Mouse (Mus musculus) Patski (cell line): ENCODE measurements around the gene Tnk2. TPM values are rescaled to one million over a fixed set of nuclear protein-coding genes. Genes with fewer than 3 reads are reported as not detected.

ENCODE experiments used
- ATAC-seq: fragments of 100-300 bp; one replicate; pipeline ENCODE4 v1.8.0; 2021
- CTCF ChIA-PET: fragments of 350-600 bp; sonication (Branson Sonifier 250); formaldehyde crosslinking; loops from one replicate; lab custom pipeline; 2022; ENCODE audit warnings: inconsistent platforms; lab: Charles Lee
- POLR2A ChIA-PET: fragments of 350-600 bp; sonication (Branson Sonifier 250); formaldehyde crosslinking; loops from one replicate; lab custom pipeline; 2022; ENCODE audit warnings: antibody characterized with exemption, inconsistent platforms; lab: Charles Lee
- DNase-seq: peaks from one replicate; pipeline ENCODE4 v3.0.0-alpha.2; 2011; ENCODE audit warnings: low read depth, low spot score
- H3K27me3 ChIP-seq: fragments of 371-371 bp; one replicate; pipeline ENCODE4 v1.5.1; 2021
- CTCF ChIP-seq: fragments of 100-300 bp; IDR thresholded peaks from one replicate; pipeline ENCODE4 v1.5.1; 2021
- in situ Hi-C: fragments of 300-500 bp; cut with MboI; formaldehyde crosslinking; loops from 3 replicates; pipeline ENCODE4 v1.11.1; 2018; ENCODE audit warnings: low pct_unique_long_range_greater_than_20kb, mixed read lengths
- polyA plus RNA-seq: library from polyadenylated mRNA; unstranded; gene quantifications from one replicate; pipeline ENCODE4 v1.2.3, GENCODE M21; 2021

Tnk2 gene
- polyA plus RNA-seq, 1 experiment from 2014 or later, result 72.0 TPM

GRCm38 (mm10) chr16:32705606-32706005 lies 61.9 kb downstream of the Tnk2 start:
- TF ChIP-seq CTCF, result no peak
- no peak for DNase-seq
- in situ Hi-C loops, result no loop called here
- ChIA-PET POLR2A (no interaction called here), CTCF (no interaction called here)
- no peaks in the 10 kb centered on the region for H3K27me3 ChIP-seq
- ATAC-seq, result no peak

- in situ Hi-C loops, result no loop called here
- no peak for ATAC-seq
- ChIA-PET CTCF (no interaction called here), POLR2A (no interaction called here)
- no peak for DNase-seq
- no peaks in the 10 kb centered on the region for H3K27me3 ChIP-seq
- TF ChIP-seq CTCF, result no peak
Observed at GRCm38 (mm10) chr16:32707111-32707823, 63.6 kb downstream of the Tnk2 start.

GRCm38 (mm10) chr16:32707824-32708456 lies 64.3 kb downstream of the Tnk2 start:
- no peak for ATAC-seq
- POLR2A ChIA-PET, result no interaction called here
- CTCF ChIA-PET, result no interaction called here
- in situ Hi-C loops, result no loop called here
- no peak for TF ChIP-seq CTCF
- DNase-seq, result no peak
- no peaks in the 10 kb centered on the region for H3K27me3 ChIP-seq

DNA sequence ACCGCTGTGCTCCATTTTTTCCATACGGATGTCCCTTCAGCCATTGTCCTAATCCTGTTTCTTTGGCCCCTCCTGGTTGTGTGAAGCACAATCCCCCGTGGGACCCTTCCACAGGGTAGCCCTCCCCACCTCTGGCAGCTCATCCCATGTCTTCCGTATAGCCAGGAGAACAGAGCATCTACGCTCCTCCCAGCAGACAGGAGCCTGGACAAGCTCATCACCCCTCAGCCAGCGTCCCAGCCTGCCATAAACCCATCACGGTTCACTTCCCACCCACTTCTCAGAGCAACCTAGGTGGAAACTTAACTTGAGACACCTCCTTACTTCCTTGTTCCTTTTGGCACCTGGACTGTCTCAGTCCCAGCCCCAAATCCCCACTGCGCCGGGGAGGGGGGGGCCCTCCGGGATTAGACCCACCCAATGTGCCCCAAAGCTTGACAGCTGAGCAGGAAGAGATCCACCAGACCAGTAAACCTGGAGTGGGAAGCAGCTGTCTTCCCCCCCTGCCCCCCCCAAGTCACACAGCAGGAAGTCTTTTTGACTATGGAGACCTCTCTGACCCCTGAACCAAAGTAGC lies 64.9 kb downstream of the Tnk2 start:
- DNase-seq, result no peak
- TF ChIP-seq CTCF, result no peak
- CTCF ChIA-PET, result no interaction called here
- H3K27me3 ChIP-seq, result no peaks in the 10 kb centered on the region
- ATAC-seq, result no peak
- POLR2A ChIA-PET, result no interaction called here
- in situ Hi-C loops, result no loop called here

- in situ Hi-C loops, result no loop called here
- no peak for TF ChIP-seq CTCF
- ATAC-seq (no peak), DNase-seq (no peak)
- ChIA-PET POLR2A (no interaction called here), CTCF (no interaction called here)
- H3K27me3 ChIP-seq, result no peaks in the 10 kb centered on the region
Observed at GRCm38 (mm10) chr16:32709116-32709515, 65.4 kb downstream of the Tnk2 start.

DNA sequence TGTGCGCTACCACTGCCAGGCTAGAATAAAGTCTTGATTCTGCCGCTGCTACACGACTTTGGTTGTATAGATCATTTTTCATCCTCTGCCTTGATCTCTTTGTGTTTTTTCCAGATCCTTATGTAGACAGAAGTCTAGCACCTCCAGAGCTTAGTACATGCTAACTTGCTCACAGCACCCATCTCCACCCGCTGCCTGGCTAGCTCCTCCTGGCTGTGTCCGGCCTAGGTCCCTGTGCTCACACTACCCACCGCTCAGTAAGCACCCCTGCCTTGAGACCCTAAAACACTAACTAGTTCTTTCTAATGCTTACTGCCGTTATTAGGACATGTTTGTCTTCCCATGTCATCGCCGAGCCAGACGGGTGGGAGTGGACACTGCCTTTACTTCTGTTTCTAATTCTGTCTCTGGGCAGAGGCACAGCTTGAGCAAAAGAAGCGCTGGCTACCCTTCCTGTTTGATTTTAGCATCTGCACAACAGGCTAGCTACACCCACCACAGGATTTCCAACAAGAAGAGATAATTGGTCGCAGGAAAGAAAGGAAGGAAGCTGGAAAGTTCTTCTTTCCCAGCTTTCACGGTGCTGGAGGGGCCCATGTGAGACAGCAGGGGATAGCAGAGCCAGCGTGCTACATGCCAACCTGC lies 66.9 kb downstream of the Tnk2 start:
- no peak for TF ChIP-seq CTCF
- ChIA-PET POLR2A (no interaction called here), CTCF (interaction anchor here (1.0 kb wide), 1 partner anchor 13 kb away, joined by 4 read pairs; no protein-coding TSS in a partner anchor)
- in situ Hi-C loops, result no loop called here
- no peaks in the 10 kb centered on the region for H3K27me3 ChIP-seq
- no peak for ATAC-seq
- DNase-seq, result no peak

DNA sequence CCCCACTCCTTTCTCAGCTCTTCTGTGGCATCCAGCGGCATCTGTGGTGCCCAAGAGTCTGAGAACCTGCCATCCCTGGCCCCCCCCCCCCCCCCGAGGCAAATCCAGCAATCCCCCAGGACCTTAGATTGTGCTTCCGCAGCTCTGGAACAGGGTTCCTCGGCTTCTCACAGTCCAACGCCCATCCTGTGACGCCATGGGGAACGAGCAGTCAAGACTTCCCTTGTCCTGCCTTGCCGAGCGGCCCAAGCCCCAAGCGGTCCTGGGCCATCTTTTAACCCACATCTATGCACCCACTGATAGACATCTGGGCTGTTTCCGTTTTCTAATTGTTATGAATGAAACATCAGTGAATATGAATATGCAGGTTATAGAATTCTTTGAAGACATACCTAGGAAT lies 68.5 kb downstream of the Tnk2 start:
- no peak for DNase-seq
- no peak for ATAC-seq
- CTCF ChIA-PET, result no interaction called here
- POLR2A ChIA-PET, result interaction anchor here (1.0 kb wide), 1 partner anchor 8 kb away, joined by 3 read pairs; no protein-coding TSS in a partner anchor
- H3K27me3 ChIP-seq, result no peaks in the 10 kb centered on the region
- no peak for TF ChIP-seq CTCF
- in situ Hi-C loops, result no loop called here

DNA sequence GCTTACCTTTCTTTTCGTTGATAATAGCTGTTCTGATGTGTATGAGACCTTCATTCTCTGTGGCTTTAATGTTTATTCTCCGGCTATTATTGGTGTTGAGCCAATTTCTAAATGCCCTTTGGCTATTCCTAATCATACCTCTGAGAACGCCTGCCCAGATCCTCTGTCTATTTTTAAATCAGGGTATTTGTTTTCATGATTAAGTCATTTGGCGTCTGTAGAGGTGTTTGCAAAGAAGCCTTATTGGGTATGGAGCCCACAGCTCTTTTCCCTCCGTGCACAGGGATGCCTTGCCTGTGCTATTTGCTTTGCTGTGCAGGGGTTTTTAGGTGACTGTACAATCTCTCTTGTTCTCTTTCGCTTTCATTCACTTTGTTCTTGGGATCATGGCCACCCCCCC lies 69.9 kb downstream of the Tnk2 start:
- CTCF ChIA-PET, result interaction anchor here (0.9 to 1.8 kb wide), 3 partner anchors 10 to 90 kb away, joined by 3 to 4 read pairs (median 3); no protein-coding TSS in a partner anchor
- H3K27me3 ChIP-seq, result no peaks in the 10 kb centered on the region
- POLR2A ChIA-PET, result interaction anchor here (0.5 kb wide), 1 partner anchor 69 kb away, joined by 3 read pairs; no protein-coding TSS in a partner anchor
- no peak for TF ChIP-seq CTCF
- ATAC-seq (no peak), DNase-seq (no peak)
- in situ Hi-C loops, result no loop called here

GRCm38 (mm10) chr16:32715364-32715763 lies 71.7 kb downstream of the Tnk2 start:
- POLR2A ChIA-PET, result no interaction called here

GRCm38 (mm10) chr16:32723163-32723562 lies 79.5 kb downstream of the Tnk2 start:
- CTCF ChIA-PET, result interaction anchor here (1.1 kb wide), 1 partner anchor 9 kb away, joined by 4 read pairs; no protein-coding TSS in a partner anchor
- no peaks in the 10 kb centered on the region for H3K27me3 ChIP-seq
- no peak for TF ChIP-seq CTCF
- in situ Hi-C loops, result no loop called here
- DNase-seq (no peak), ATAC-seq (no peak)
- POLR2A ChIA-PET, result interaction anchor here (0.5 kb wide), 1 partner anchor 83 kb away, joined by 3 read pairs; no protein-coding TSS in a partner anchor

More at GRCm38 (mm10) chr16:32715364-32715763, 71.7 kb downstream of the Tnk2 start:
- H3K27me3 ChIP-seq, result no peaks in the 10 kb centered on the region
- CTCF ChIA-PET, result no interaction called here
- no peak for ATAC-seq
- in situ Hi-C loops, result no loop called here
- DNase-seq, result no peak
- TF ChIP-seq CTCF, result no peak
